Mouse (Mus musculus) heart, embryonic 10.5 days (tissue): ENCODE measurements at regions not wholly inside any gene's neighbourhood (a gene's known extent, or its start where the extent isn't known, plus 50 kb on each side); places are given as distances from the start of the nearest gene placed in this dataset.
A peak's percentile ranks its signal among the peaks of the same experiment; 100 is the strongest.
"Not testable (repeated sequence)": the region's sequence is repeated elsewhere in the genome, so short reads cannot be mapped to it uniquely, and the experiment has no call there.

Experiments
- DNase-seq: peaks from one replicate; pipeline ENCODE4 v3.0.0-alpha.2; 2017; ENCODE audit warnings: low spot score
- H3K27ac ChIP-seq: fragments of 300-500 bp; sonication (generic); 2 replicates; pipeline ENCODE4 v1.5.1; 2016; ENCODE audit warnings: mild to moderate bottlenecking
- H3K27me3 ChIP-seq: fragments of 300-500 bp; sonication (generic); 2 replicates; pipeline ENCODE4 v1.6.1; 2016; ENCODE audit warnings: mild to moderate bottlenecking; ENCODE audit not compliant: poor library complexity, insufficient read depth, severe bottlenecking
- H3K36me3 ChIP-seq: fragments of 300-500 bp; sonication (generic); 2 replicates; pipeline ENCODE4 v1.6.1; 2016; ENCODE audit warnings: mild to moderate bottlenecking, moderate library complexity
- H3K4me1 ChIP-seq: fragments of 300-500 bp; sonication (generic); 2 replicates; pipeline ENCODE4 v1.6.1; 2016; ENCODE audit warnings: mild to moderate bottlenecking
- H3K4me3 ChIP-seq: fragments of 300-500 bp; sonication (generic); 2 replicates; pipeline ENCODE4 v1.5.1; 2016; ENCODE audit warnings: mild to moderate bottlenecking, moderate library complexity
- H3K9me3 ChIP-seq: fragments of 300-500 bp; sonication (generic); 2 replicates; pipeline ENCODE4 v1.6.1; 2016; ENCODE audit warnings: mild to moderate bottlenecking, moderate library complexity
- WGBS: fragments of 180-500 bp; shearing (Covaris S2); methylation state at CpG from one replicate; pipeline ENCODE4 v1.1.7; 2016; 5-methylcytosine and 5-hydroxymethylcytosine counted together

- H3K4me1 ChIP-seq, H3K27ac ChIP-seq, H3K27me3 ChIP-seq, H3K4me3 ChIP-seq, H3K9me3 ChIP-seq, H3K36me3 ChIP-seq: not testable (repeated sequence)
- WGBS = 62% methylated on average over 4 of the region's 4 CpGs
- DNase-seq = peak; percentile 64
These were observed 73.9 kb upstream of the Gm15319 start for GRCm38 (mm10) chr8:20436956-20437355.

GRCm38 (mm10) chr8:20433236-20433635 is 70.2 kb upstream of the Gm15319 start:
- H3K27me3 ChIP-seq, DNase-seq, H3K36me3 ChIP-seq, H3K4me1 ChIP-seq, H3K4me3 ChIP-seq, H3K9me3 ChIP-seq, H3K27ac ChIP-seq: not testable (repeated sequence)

GRCm38 (mm10) chr8:20429469-20429868 is 66.5 kb upstream of the Gm15319 start:
- not testable (repeated sequence) for H3K27me3 ChIP-seq, H3K4me1 ChIP-seq, H3K9me3 ChIP-seq, H3K27ac ChIP-seq, H3K36me3 ChIP-seq, H3K4me3 ChIP-seq
- DNase-seq = peak; percentile 48
- 59% methylated on average over 4 of the region's 4 CpGs for WGBS

DNA sequence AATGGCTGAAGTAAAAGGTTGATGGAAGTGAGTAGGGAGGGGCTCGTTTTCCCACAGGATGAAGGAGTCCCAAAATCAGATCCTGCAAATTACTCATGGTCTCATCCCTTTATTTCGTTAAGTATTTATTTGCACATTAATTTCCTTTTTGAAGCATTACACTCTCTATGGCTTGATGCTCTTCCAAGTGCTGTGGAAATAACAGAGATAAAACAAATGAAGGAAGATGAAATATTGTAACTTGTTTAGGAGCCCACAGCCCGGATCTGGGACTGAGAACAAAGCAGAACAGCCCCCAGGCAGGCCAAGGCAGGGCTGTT is 61.9 kb upstream of the Gm15319 start:
- not testable (repeated sequence) for H3K36me3 ChIP-seq, H3K4me1 ChIP-seq, H3K27ac ChIP-seq, H3K27me3 ChIP-seq, H3K9me3 ChIP-seq
- WGBS = 33% methylated on average over 3 of the region's 3 CpGs
- DNase-seq = peak; percentile 43
- peak overlapping the region; percentile 59 for H3K4me3 ChIP-seq

- not testable (repeated sequence) for H3K9me3 ChIP-seq, H3K27me3 ChIP-seq, H3K36me3 ChIP-seq, H3K4me1 ChIP-seq
- Histone ChIP-seq H3K4me3 (peak overlapping the region; percentile 59), H3K27ac (peak overlapping the region; percentile 79)
- WGBS = 3% methylated on average over 70 of the region's 72 CpGs
- peak; percentile 97 for DNase-seq
These were observed 61.3 kb upstream of the Gm15319 start for GRCm38 (mm10) chr8:20424104-20424902.

DNA sequence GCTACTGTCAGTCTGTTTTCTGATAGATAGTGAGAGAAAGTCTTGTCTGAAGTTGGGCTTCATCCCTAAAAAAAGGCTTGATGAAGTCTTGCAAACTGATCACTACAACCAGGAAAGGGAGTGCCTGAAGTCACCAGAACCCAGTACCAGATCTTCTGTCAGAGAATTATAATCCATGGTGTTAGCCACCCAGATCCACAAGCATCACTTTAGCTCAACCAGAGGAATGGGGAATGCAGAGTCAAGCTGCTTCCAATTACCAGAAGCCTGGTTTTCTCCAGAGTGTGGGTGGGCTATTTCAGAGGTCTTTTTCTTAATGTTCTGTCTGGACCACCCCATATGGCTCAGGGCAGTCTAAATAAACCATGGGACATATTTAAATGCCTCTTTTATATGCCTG is 57.8 kb upstream of the Gm15319 start:
- not testable (repeated sequence) for H3K27ac ChIP-seq, H3K4me1 ChIP-seq, DNase-seq, H3K27me3 ChIP-seq, H3K4me3 ChIP-seq, H3K9me3 ChIP-seq, H3K36me3 ChIP-seq
